Mouse (Mus musculus): ENCODE data around the gene Abcc12.

Gene Abcc12

GRCm38 (mm10) chr8:86482116-86482515 is 98.4 kb downstream of the Abcc12 start:
- H3K9me3 ChIP-seq (ENCODE audit: low read length), result no peaks in the 10 kb centered on the region
- H3K27me3 ChIP-seq (ENCODE audit: insufficient read depth, low read length), result no peaks in the 10 kb centered on the region
- TF ChIP-seq NANOG (IDR thresholded peaks at IDR 0.05; ENCODE audit: borderline replicate concordance, low read length), result no peak
- no peaks in the 10 kb centered on the region for H3K4me1 ChIP-seq (replicated peaks; ENCODE audit: low read depth, low read length)
- H3K4me3 ChIP-seq (replicated peaks; ENCODE audit: low read length), result no peak overlapping the region
- H3K36me3 ChIP-seq (ENCODE audit: insufficient read depth, low read length), result no peaks in the 10 kb centered on the region

GRCm38 (mm10) chr8:86475711-86476438 is 104.6 kb downstream of the Abcc12 start:
- H3K27me3 ChIP-seq (ENCODE audit: insufficient read depth, low read length), result no peaks in the 10 kb centered on the region
- TF ChIP-seq POU5F1 (IDR thresholded peaks at IDR 0.05; ENCODE audit: borderline replicate concordance, low read length), result no peak
- TF ChIP-seq CTCF (conservative IDR thresholded peaks at IDR 0.05; ENCODE audit: low read length), result peak; percentile 46
- no peaks in the 10 kb centered on the region for H3K4me1 ChIP-seq (replicated peaks; ENCODE audit: low read depth, low read length)
- no peaks in the 10 kb centered on the region for H3K36me3 ChIP-seq (ENCODE audit: insufficient read depth, low read length)
- H3K4me3 ChIP-seq (replicated peaks; ENCODE audit: low read length), result no peak overlapping the region
- no peaks in the 10 kb centered on the region for H3K9me3 ChIP-seq (ENCODE audit: low read length)

- Histone ChIP-seq H3K36me3 (ENCODE audit: insufficient read depth, low read length) (no peaks in the 10 kb centered on the region), H3K27me3 (ENCODE audit: insufficient read depth, low read length) (no peaks in the 10 kb centered on the region), H3K9me3 (ENCODE audit: low read length) (no peaks in the 10 kb centered on the region), H3K4me1 (replicated peaks; ENCODE audit: low read depth, low read length) (no peaks in the 10 kb centered on the region), H3K4me3 (replicated peaks; ENCODE audit: low read length) (no peak overlapping the region)
- TF ChIP-seq NANOG (IDR thresholded peaks at IDR 0.05; ENCODE audit: borderline replicate concordance, low read length), result no peak
- no peak for TF ChIP-seq POU5F1 (IDR thresholded peaks at IDR 0.05; ENCODE audit: borderline replicate concordance, low read length)
- no peak for TF ChIP-seq CTCF (conservative IDR thresholded peaks at IDR 0.05; ENCODE audit: low read length)
These were observed 106.0 kb downstream of the Abcc12 start for GRCm38 (mm10) chr8:86474461-86474860.

- H3K36me3 ChIP-seq (ENCODE audit: insufficient read depth, low read length), result no peaks in the 10 kb centered on the region
- no peaks in the 10 kb centered on the region for H3K9me3 ChIP-seq (ENCODE audit: low read length)
- no peak overlapping the region for H3K4me3 ChIP-seq (replicated peaks; ENCODE audit: low read length)
- TF ChIP-seq POU5F1 (IDR thresholded peaks at IDR 0.05; ENCODE audit: borderline replicate concordance, low read length), result no peak
- TF ChIP-seq CTCF (conservative IDR thresholded peaks at IDR 0.05; ENCODE audit: low read length), result no peak
- TF ChIP-seq NANOG (IDR thresholded peaks at IDR 0.05; ENCODE audit: borderline replicate concordance, low read length), result no peak
- no peaks in the 10 kb centered on the region for H3K27me3 ChIP-seq (ENCODE audit: insufficient read depth, low read length)
- H3K4me1 ChIP-seq (replicated peaks; ENCODE audit: low read depth, low read length), result no peaks in the 10 kb centered on the region
These were observed 107.4 kb downstream of the Abcc12 start for GRCm38 (mm10) chr8:86473121-86473520.

GRCm38 (mm10) chr8:86470717-86471116 is 109.8 kb downstream of the Abcc12 start:
- TF ChIP-seq NANOG (IDR thresholded peaks at IDR 0.05; ENCODE audit: borderline replicate concordance, low read length), result no peak
- TF ChIP-seq POU5F1 (IDR thresholded peaks at IDR 0.05; ENCODE audit: borderline replicate concordance, low read length), result no peak
- TF ChIP-seq CTCF (conservative IDR thresholded peaks at IDR 0.05; ENCODE audit: low read length), result no peak
- Histone ChIP-seq H3K4me3 (replicated peaks; ENCODE audit: low read length) (no peak overlapping the region), H3K36me3 (ENCODE audit: insufficient read depth, low read length) (no peaks in the 10 kb centered on the region), H3K9me3 (ENCODE audit: low read length) (no peaks in the 10 kb centered on the region), H3K27me3 (ENCODE audit: insufficient read depth, low read length) (no peaks in the 10 kb centered on the region), H3K4me1 (replicated peaks; ENCODE audit: low read depth, low read length) (no peaks in the 10 kb centered on the region)

GRCm38 (mm10) chr8:86463215-86463614 is 117.3 kb downstream of the Abcc12 start:
- no peaks in the 10 kb centered on the region for H3K36me3 ChIP-seq (ENCODE audit: insufficient read depth, low read length)
- H3K4me3 ChIP-seq (replicated peaks; ENCODE audit: low read length), result no peak overlapping the region
- TF ChIP-seq POU5F1 (IDR thresholded peaks at IDR 0.05; ENCODE audit: borderline replicate concordance, low read length) (no peak), NANOG (IDR thresholded peaks at IDR 0.05; ENCODE audit: borderline replicate concordance, low read length) (no peak), CTCF (conservative IDR thresholded peaks at IDR 0.05; ENCODE audit: low read length) (no peak)
- no peaks in the 10 kb centered on the region for H3K4me1 ChIP-seq (replicated peaks; ENCODE audit: low read depth, low read length)
- no peaks in the 10 kb centered on the region; the same call in 1 of the 2 replicates for H3K27me3 ChIP-seq (ENCODE audit: insufficient read depth, low read length)
- H3K9me3 ChIP-seq (ENCODE audit: low read length), result no peaks in the 10 kb centered on the region

GRCm38 (mm10) chr8:86460372-86460771 is 120.1 kb downstream of the Abcc12 start:
- Histone ChIP-seq H3K36me3 (ENCODE audit: insufficient read depth, low read length) (no peaks in the 10 kb centered on the region), H3K4me1 (replicated peaks; ENCODE audit: low read depth, low read length) (no peaks in the 10 kb centered on the region), H3K27me3 (ENCODE audit: insufficient read depth, low read length) (no peaks in the 10 kb centered on the region; the same call in 1 of the 2 replicates), H3K9me3 (ENCODE audit: low read length) (no peaks in the 10 kb centered on the region), H3K4me3 (replicated peaks; ENCODE audit: low read length) (no peak overlapping the region)
- TF ChIP-seq NANOG (IDR thresholded peaks at IDR 0.05; ENCODE audit: borderline replicate concordance, low read length) (no peak), CTCF (conservative IDR thresholded peaks at IDR 0.05; ENCODE audit: low read length) (no peak), POU5F1 (IDR thresholded peaks at IDR 0.05; ENCODE audit: borderline replicate concordance, low read length) (no peak)

GRCm38 (mm10) chr8:86453697-86454480 is 126.6 kb downstream of the Abcc12 start:
- Histone ChIP-seq H3K27me3 (ENCODE audit: insufficient read depth, low read length) (no peaks in the 10 kb centered on the region), H3K9me3 (ENCODE audit: low read length) (no peaks in the 10 kb centered on the region), H3K4me1 (replicated peaks; ENCODE audit: low read depth, low read length) (no peaks in the 10 kb centered on the region), H3K4me3 (replicated peaks; ENCODE audit: low read length) (no peak overlapping the region), H3K36me3 (ENCODE audit: insufficient read depth, low read length) (no peaks in the 10 kb centered on the region)
- no peak for TF ChIP-seq CTCF (conservative IDR thresholded peaks at IDR 0.05; ENCODE audit: low read length)
- TF ChIP-seq POU5F1 (IDR thresholded peaks at IDR 0.05; ENCODE audit: borderline replicate concordance, low read length), result no peak
- TF ChIP-seq NANOG (IDR thresholded peaks at IDR 0.05; ENCODE audit: borderline replicate concordance, low read length), result no peak
